ENCODE assay signal across 24 mouse cellular contexts in genomic region chr16:95761742-95762141, GRCm38 (mm10). TPM values are rescaled to one million over a fixed set of nuclear protein-coding genes. Genes with fewer than 3 reads are reported as not detected.
A peak's percentile ranks its signal among the peaks of the same experiment; 100 is the strongest.
DNase-seq lines count a peak whose midpoint lies in the region; ATAC-seq lines count a peak whose summit lies in the region.
"Had no signal": no experiment of that assay in that cellular context is flagged by ENCODE, and none has a peak within 500 bp of the region (broad histone marks: within the 10 kb centered on the region; RNA-seq: fewer than 3 reads in every experiment).

No protein-coding gene starts in this region.

- H3K4me3 ChIP-seq in hindbrain, embryonic 11.5 days (ENCODE audit: low read depth, low read length) = no peak overlapping the region
- H3K4me3 ChIP-seq in hindbrain, embryonic 13.5 days = no peak overlapping the region
- H3K4me3 ChIP-seq: erythroblast, embryonic 14.5 days; limb, embryonic 12.5 days; liver, embryonic 12.5 days; megakaryocyte, embryonic 14.5 days; midbrain, embryonic 15.5 days; myocyte; neural tube, embryonic 15.5 days had no signal

- peak; percentile 33 for DNase-seq in heart, adult 11 months
- DNase-seq in heart, postnatal 10 days = no peak
- DNase-seq in CD4-positive helper T cell, adult 2 months (ENCODE audit: low read depth, low spot score) = peak; percentile 46
- DNase-seq in T-cell, adult 2 months (ENCODE audit: low spot score) = peak; percentile 32
- DNase-seq in naive thymus-derived CD4-positive, alpha-beta T cell, adult 2 months (ENCODE audit: low read depth) = peak; percentile 69
- no peak for DNase-seq in ovary, postnatal 36 days (ENCODE audit: low spot score)
- no peak for DNase-seq in hindbrain, embryonic 11.5 days (ENCODE audit: low spot score)
- DNase-seq: cerebellum, adult 18-20 months; cerebellum, postnatal 36 days; heart, postnatal 4 days; lung, adult 2 months; right cerebral cortex, postnatal 14 days; spleen, adult 18-20 months had no signal

- no peak overlapping the region for H3K9ac ChIP-seq in hindbrain, embryonic 11.5 days (ENCODE audit: low read depth, low read length)
- no peak overlapping the region for H3K9ac ChIP-seq in hindbrain, embryonic 13.5 days
- H3K9ac ChIP-seq: limb, embryonic 12.5 days; liver, embryonic 12.5 days; midbrain, embryonic 15.5 days; neural tube, embryonic 15.5 days had no signal

- H3K9me3 ChIP-seq in hindbrain, embryonic 11.5 days (ENCODE audit: control insufficient read depth, low read length) = no peaks in the 10 kb centered on the region
- no peaks in the 10 kb centered on the region for H3K9me3 ChIP-seq in hindbrain, embryonic 13.5 days
- H3K9me3 ChIP-seq: limb, embryonic 12.5 days; liver, embryonic 12.5 days; megakaryocyte, embryonic 14.5 days; midbrain, embryonic 15.5 days; neural tube, embryonic 15.5 days had no signal

- H3K27me3 ChIP-seq in hindbrain, embryonic 11.5 days (ENCODE audit: control insufficient read depth, insufficient read depth, low read length) = no peaks in the 10 kb centered on the region
- H3K27me3 ChIP-seq in hindbrain, embryonic 13.5 days = no peaks in the 10 kb centered on the region
- H3K27me3 ChIP-seq: limb, embryonic 12.5 days; liver, embryonic 12.5 days; midbrain, embryonic 15.5 days; neural tube, embryonic 15.5 days; Patski had no signal

- no peak overlapping the region for H3K4me2 ChIP-seq in hindbrain, embryonic 11.5 days (replicated peaks; ENCODE audit: low read depth, low read length)
- no peak overlapping the region for H3K4me2 ChIP-seq in hindbrain, embryonic 13.5 days
- H3K4me2 ChIP-seq: heart, embryonic 11.5 days; limb, embryonic 12.5 days; liver, embryonic 12.5 days; midbrain, embryonic 15.5 days; neural tube, embryonic 15.5 days had no signal

- intact Hi-C loops in heart, postnatal 10 days (cut with DNase I) = loop anchor here (5.0 kb wide), 1 partner anchor 104 kb away; no protein-coding TSS in a partner anchor

- WGBS in hindbrain, embryonic 11.5 days = 87% methylated on average over 6 of the region's 6 CpGs
- WGBS in hindbrain, embryonic 13.5 days = 90% methylated on average over 6 of the region's 6 CpGs

- no peaks in the 10 kb centered on the region for H3K4me1 ChIP-seq in hindbrain, embryonic 11.5 days (replicated peaks; ENCODE audit: control insufficient read depth, insufficient read depth, low read length)
- H3K4me1 ChIP-seq in hindbrain, embryonic 13.5 days (replicated peaks) = no peaks in the 10 kb centered on the region
- H3K4me1 ChIP-seq: limb, embryonic 12.5 days; liver, embryonic 12.5 days; midbrain, embryonic 15.5 days; neural tube, embryonic 15.5 days had no signal

- no peaks in the 10 kb centered on the region for H3K36me3 ChIP-seq in hindbrain, embryonic 11.5 days (ENCODE audit: control insufficient read depth, insufficient read depth, low read length)
- no peaks in the 10 kb centered on the region for H3K36me3 ChIP-seq in hindbrain, embryonic 13.5 days
- H3K36me3 ChIP-seq: limb, embryonic 12.5 days; liver, embryonic 12.5 days; midbrain, embryonic 15.5 days; neural tube, embryonic 15.5 days had no signal

- ATAC-seq in hindbrain, embryonic 11.5 days (ENCODE audit: low FRiP score) = no peak
- ATAC-seq in hindbrain, embryonic 13.5 days (ENCODE audit: low FRiP score) = no peak
- ATAC-seq: forebrain, embryonic 16.5 days; liver, embryonic 12.5 days; midbrain, embryonic 15.5 days; Patski had no signal

- no peak overlapping the region for H3K27ac ChIP-seq in hindbrain, embryonic 11.5 days (ENCODE audit: low read depth, low read length)
- no peak overlapping the region for H3K27ac ChIP-seq in hindbrain, embryonic 13.5 days
- H3K27ac ChIP-seq: limb, embryonic 12.5 days; liver, embryonic 12.5 days; midbrain, embryonic 15.5 days; neural tube, embryonic 15.5 days had no signal

RNA-seq across cellular contexts. Expression of gene Ets2, which starts 59.9 kb away (rescaled TPM):
- 100 to 1,000 TPM; 105 to 144 TPM for total RNA-seq in heart, postnatal 10 days (2021)
- polyA plus RNA-seq in hindbrain, embryonic 11.5 days (2014; fragmentation: Nextera tagmentation; extraction: Ambion mirVana) = 17.6 and 25.0 TPM in 2 replicates
- polyA plus RNA-seq in hindbrain, embryonic 13.5 days (2015; fragmentation: Nextera tagmentation; extraction: Ambion mirVana) = 20.6 and 22.2 TPM in 2 replicates

Comparison
In these comparisons a context has a peak if more than half of its experiments do, and no peak if none do; other contexts are left out.
1. DNase-seq: peak in heart, adult 11 months (single experiment), CD4-positive helper T cell, adult 2 months (single experiment), T-cell, adult 2 months (single experiment) and naive thymus-derived CD4-positive, alpha-beta T cell, adult 2 months (single experiment); none in heart, postnatal 10 days (0 of 2), ovary, postnatal 36 days (single experiment) and hindbrain, embryonic 11.5 days (single experiment).